Mouse (Mus musculus): ENCODE results near the gene Unc5a. TPM values are rescaled to one million over a fixed set of nuclear protein-coding genes. Genes with fewer than 3 reads are reported as not detected.

Unc5a gene
- total and polyA plus RNA-seq, 3 experiments = not detected

DNA sequence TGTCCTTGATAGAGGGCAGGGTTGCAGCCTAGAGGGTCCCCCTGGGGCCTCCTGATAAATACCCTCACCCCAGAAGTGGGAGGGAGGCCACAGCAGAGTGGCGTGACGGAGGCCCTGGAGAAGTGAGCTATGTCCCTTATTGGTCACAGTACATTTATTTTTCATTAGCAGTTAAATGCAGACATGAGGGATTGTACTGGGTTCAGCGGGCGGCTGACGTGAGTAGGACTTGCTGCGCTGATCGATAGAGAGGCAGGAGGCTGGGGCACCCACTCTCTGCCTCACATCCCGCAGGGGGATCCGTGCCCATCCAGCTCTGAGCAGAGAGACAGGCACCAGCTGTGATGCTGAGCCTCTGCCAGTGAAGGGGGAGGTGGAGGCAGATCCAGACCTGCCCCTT lies 38.2 kb downstream of the Unc5a start:
- no peak for DNase-seq (ENCODE audit: low read depth, low spot score)
- H3K36me3 ChIP-seq (ENCODE audit: control insufficient read depth in 1 of 2, insufficient read depth in 2 of 2, low read length in 2 of 2) = no peaks in the 10 kb centered on the region
- H3K27ac ChIP-seq (ENCODE audit: control insufficient read depth, low read depth, low read length) = no peak overlapping the region
- H3K9ac ChIP-seq (ENCODE audit: control insufficient read depth, low read depth, low read length, poor library complexity, severe bottlenecking) = no peak overlapping the region
- no peaks in the 10 kb centered on the region for H3K9me3 ChIP-seq (replicated peaks; ENCODE audit: insufficient read depth, low read length)
- no peaks in the 10 kb centered on the region for H3K27me3 ChIP-seq (ENCODE audit: control insufficient read depth in 1 of 2, insufficient read depth in 2 of 2, low read length in 2 of 2)
- no peaks in the 10 kb centered on the region for H3K4me1 ChIP-seq (ENCODE audit: control insufficient read depth in 1 of 2, insufficient read depth in 2 of 2, low read length in 2 of 2)
- H3K79me2 ChIP-seq (ENCODE audit: control insufficient read depth, insufficient read depth, low read length, poor library complexity) = no peaks in the 10 kb centered on the region
- no peak overlapping the region for H3K4me3 ChIP-seq (ENCODE audit: control insufficient read depth in 1 of 2, insufficient read depth in 1 of 2, low read depth in 2 of 2, low read length in 2 of 2)
- no peak for TF ChIP-seq GATA1 (IDR thresholded peaks at IDR 0.05; ENCODE audit: low read depth, low read length)
- no peak for TF ChIP-seq TAL1 (IDR thresholded peaks at IDR 0.05; ENCODE audit: low read length)
- TF ChIP-seq HCFC1 (IDR thresholded peaks at IDR 0.05; ENCODE audit: low read depth, low read length) = no peak
- TF ChIP-seq CHD2 (IDR thresholded peaks at IDR 0.05; ENCODE audit: low read length) = no peak
- no peak for TF ChIP-seq RAD21 (IDR thresholded peaks at IDR 0.05; ENCODE audit: low read depth, low read length)
- no peak for TF ChIP-seq NRF1 (IDR thresholded peaks at IDR 0.05; ENCODE audit: insufficient read depth, low read depth, low read length, poor library complexity, severe bottlenecking)
- no peak for TF ChIP-seq TCF12 (IDR thresholded peaks at IDR 0.05; ENCODE audit: low read depth, low read length)
- no peak for TF ChIP-seq GABPA (IDR thresholded peaks at IDR 0.05; ENCODE audit: low read depth, low read length)
- TF ChIP-seq RCOR1 (IDR thresholded peaks at IDR 0.05; ENCODE audit: low read depth, low read length) = no peak
- TF ChIP-seq ETS1 (IDR thresholded peaks at IDR 0.05; ENCODE audit: low read depth, low read length) = no peak
- no peak for TF ChIP-seq MAX (IDR thresholded peaks at IDR 0.05; ENCODE audit: low read length)
- TF ChIP-seq MYC (IDR thresholded peaks at IDR 0.05; ENCODE audit: low read depth, low read length) = no peak
- no peak for TF ChIP-seq MYB (IDR thresholded peaks at IDR 0.05; ENCODE audit: low read depth, low read length)
- no peak for TF ChIP-seq ZMIZ1 (IDR thresholded peaks at IDR 0.05; ENCODE audit: low read depth, low read length)
- TF ChIP-seq MEF2A (IDR thresholded peaks at IDR 0.05; ENCODE audit: extremely low read depth, insufficient replicate concordance, low read depth, low read length, poor library complexity, severe bottlenecking) = no peak
- TF ChIP-seq SIN3A (IDR thresholded peaks at IDR 0.05; ENCODE audit: low read length) = no peak
- no peak for TF ChIP-seq JUND (IDR thresholded peaks at IDR 0.05; ENCODE audit: low read depth, low read length)
- no peak for TF ChIP-seq MAZ (IDR thresholded peaks at IDR 0.05; ENCODE audit: low read depth, low read length)

DNA sequence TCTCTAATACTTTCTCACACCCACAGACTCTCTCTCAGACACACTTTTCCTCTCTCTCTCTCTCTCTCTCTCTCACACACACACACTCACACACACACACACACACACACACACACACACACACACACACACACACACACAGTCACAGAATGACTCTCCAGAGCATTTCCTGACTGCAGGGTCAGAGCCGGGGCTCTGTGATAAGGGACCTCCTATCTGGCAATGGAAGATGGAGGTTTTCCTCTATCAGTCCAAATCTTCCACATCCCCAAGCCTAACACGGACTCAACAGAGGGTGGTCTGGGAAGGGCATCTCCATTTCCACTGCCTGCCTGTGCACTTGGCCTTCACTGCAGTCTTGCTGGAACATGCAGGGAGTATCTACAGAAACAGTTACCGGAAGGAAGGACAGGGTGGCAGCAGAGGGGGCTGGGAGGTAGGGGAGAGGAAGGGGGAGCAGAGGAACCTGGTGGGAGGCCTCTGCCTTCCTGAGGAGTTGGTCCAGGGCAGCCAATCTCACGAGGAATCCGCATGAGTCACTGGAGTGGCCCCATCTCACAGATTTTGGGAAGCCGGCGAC lies 39.1 kb downstream of the Unc5a start:
- Histone ChIP-seq H3K27ac (ENCODE audit: control insufficient read depth, low read depth, low read length) (no peak overlapping the region), H3K4me3 (ENCODE audit: control insufficient read depth in 1 of 2, insufficient read depth in 1 of 2, low read depth in 2 of 2, low read length in 2 of 2) (no peak overlapping the region), H3K79me2 (ENCODE audit: control insufficient read depth, insufficient read depth, low read length, poor library complexity) (no peaks in the 10 kb centered on the region), H3K9me3 (replicated peaks; ENCODE audit: insufficient read depth, low read length) (no peaks in the 10 kb centered on the region), H3K36me3 (ENCODE audit: control insufficient read depth in 1 of 2, insufficient read depth in 2 of 2, low read length in 2 of 2) (no peaks in the 10 kb centered on the region), H3K27me3 (ENCODE audit: control insufficient read depth in 1 of 2, insufficient read depth in 2 of 2, low read length in 2 of 2) (no peaks in the 10 kb centered on the region), H3K4me1 (ENCODE audit: control insufficient read depth in 1 of 2, insufficient read depth in 2 of 2, low read length in 2 of 2) (no peaks in the 10 kb centered on the region), H3K9ac (ENCODE audit: control insufficient read depth, low read depth, low read length, poor library complexity, severe bottlenecking) (no peak overlapping the region)
- no peak for DNase-seq (ENCODE audit: low read depth, low spot score)
- TF ChIP-seq NELFE (IDR thresholded peaks at IDR 0.05; ENCODE audit: low read depth, low read length) (no peak), MEF2A (IDR thresholded peaks at IDR 0.05; ENCODE audit: extremely low read depth, insufficient replicate concordance, low read depth, low read length, poor library complexity, severe bottlenecking) (no peak), CTCF (IDR thresholded peaks at IDR 0.05 in 2 of 3, conservative IDR thresholded peaks at IDR 0.05 in 1 of 3; ENCODE audit: control insufficient read depth in 1 of 3, insufficient read depth in 1 of 3, low read depth in 2 of 3, low read length in 3 of 3, poor library complexity in 1 of 3, severe bottlenecking in 1 of 3) (no peak)
